ENCODE assay signal across 8 mouse cellular contexts in genomic region chr3:137150414-137151010, GRCm38 (mm10).
A peak's percentile ranks its signal among the peaks of the same experiment; 100 is the strongest.
DNase-seq lines count a peak whose midpoint lies in the region; ATAC-seq lines count a peak whose summit lies in the region.

No protein-coding gene starts in this region.

- H3K4me2 ChIP-seq in heart, embryonic 12.5 days, result peak overlapping the region; percentile 2; the same call in 1 of the 2 replicates

- no peak overlapping the region for H3K9ac ChIP-seq in heart, embryonic 12.5 days

- H3K4me3 ChIP-seq in heart, embryonic 12.5 days, result no peak overlapping the region

- no peaks in the 10 kb centered on the region for H3K9me3 ChIP-seq in heart, embryonic 12.5 days (replicated peaks)

- ATAC-seq in heart, embryonic 12.5 days (ENCODE audit: insufficient number of reproducible peaks, low FRiP score), result peak; percentile 59

- H3K36me3 ChIP-seq in heart, embryonic 12.5 days, result no peaks in the 10 kb centered on the region

- no peaks in the 10 kb centered on the region for H3K27me3 ChIP-seq in heart, embryonic 12.5 days (replicated peaks)

- peak overlapping the region; percentile 71 for H3K27ac ChIP-seq in heart, embryonic 12.5 days (ENCODE audit: poor library complexity, severe bottlenecking)

- DNase-seq in ovary, adult 18-20 months (ENCODE audit: low spot score), result peak; percentile 7
- DNase-seq in ovary, postnatal 14 days (ENCODE audit: low spot score), result no peak
- peak; percentile 68 for DNase-seq in cerebellum, adult 9-10 months
- DNase-seq in kidney, postnatal 36 days, result peak; percentile 65 to 88
- DNase-seq in lung, postnatal 4 days, result peak; percentile 68 to 81
- DNase-seq in spleen, adult 18-20 months, result no peak
- DNase-seq in thymus, postnatal 10 days (ENCODE audit: low spot score in 2 of 2), result no peak

- 42% methylated on average over 14 of the region's 14 CpGs for WGBS in heart, embryonic 12.5 days

- H3K4me1 ChIP-seq in heart, embryonic 12.5 days (replicated peaks), result no peaks in the 10 kb centered on the region

Comparison
In these comparisons a context has a peak if more than half of its experiments do, and no peak if none do; other contexts are left out.
1. DNase-seq: peak in ovary, adult 18-20 months (single experiment), cerebellum, adult 9-10 months (single experiment), kidney, postnatal 36 days (2 of 2) and lung, postnatal 4 days (2 of 2); none in ovary, postnatal 14 days (single experiment), spleen, adult 18-20 months (0 of 2) and thymus, postnatal 10 days (0 of 2).